Mouse (Mus musculus): Measurements from ENCODE around the gene Gm20661.

GRCm38 (mm10) chr9:107947241-107948194 lies 35.3 kb upstream of the Gm20661 start:
- TF ChIP-seq CTCF (IDR thresholded peaks at IDR 0.05; ENCODE audit: insufficient read depth, low read length) (no peak), POLR2A (IDR thresholded peaks at IDR 0.05; ENCODE audit: borderline replicate concordance, extremely low read depth, low read depth, low read length) (no peak)
